Mouse (Mus musculus) erythroblast, adult 5-6 weeks (primary cell): ENCODE data around the gene Dennd4a. TPM values are rescaled to one million over a fixed set of nuclear protein-coding genes. Genes with fewer than 3 reads are reported as not detected.
A peak's percentile ranks its signal among the peaks of the same experiment; 100 is the strongest.

Experiments used
- ATAC-seq: replicated peaks from 2 replicates; pipeline ENCODE4 v1.8.0; 2016; ENCODE audit warnings: moderate number of reproducible peaks, mild to moderate bottlenecking, moderate TSS enrichment, inconsistent platforms; ENCODE audit not compliant: poor library complexity, low FRiP score, severe bottlenecking
- total RNA-seq, 2 experiments: library from RNA; stranded (forward) in 1 of 2; stranded (reverse) in 1 of 2; fragments of 150-400 nt in 1 of 2; fragments of 200-764, 138-1000 nt in 1 of 2; gene quantifications; 2 replicates each; pipeline versions ENCODE4 v1.2.3 to v1.2.4; 2015 to 2017; ENCODE audit warnings: low replicate concordance in 2 of 2

Gene Dennd4a
- total RNA-seq, 2 experiments from 2014 or later: 2,183 to 2,483 TPM

DNA sequence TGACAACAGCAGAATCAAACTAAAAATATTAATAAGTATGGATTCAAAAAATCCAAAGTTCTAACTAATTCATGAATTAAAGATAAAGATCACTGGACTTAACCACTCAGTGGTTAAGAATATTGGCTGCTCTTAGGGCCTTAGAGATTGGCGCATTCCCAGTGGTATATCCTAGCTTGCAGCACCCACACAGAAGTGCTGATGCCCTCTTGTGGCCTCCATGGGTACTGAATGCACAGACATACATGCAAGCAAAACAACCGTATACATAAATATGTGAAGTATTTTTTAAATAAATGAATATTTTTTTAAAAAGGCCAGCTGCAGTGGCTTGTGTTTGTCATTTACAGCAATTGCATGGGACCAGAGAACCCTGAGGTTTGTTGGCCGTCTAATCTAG is 92.2 kb downstream of the Dennd4a start:
- 0 out of 2 replicates have a peak, but pooled peaks have one; percentile 40 for ATAC-seq

DNA sequence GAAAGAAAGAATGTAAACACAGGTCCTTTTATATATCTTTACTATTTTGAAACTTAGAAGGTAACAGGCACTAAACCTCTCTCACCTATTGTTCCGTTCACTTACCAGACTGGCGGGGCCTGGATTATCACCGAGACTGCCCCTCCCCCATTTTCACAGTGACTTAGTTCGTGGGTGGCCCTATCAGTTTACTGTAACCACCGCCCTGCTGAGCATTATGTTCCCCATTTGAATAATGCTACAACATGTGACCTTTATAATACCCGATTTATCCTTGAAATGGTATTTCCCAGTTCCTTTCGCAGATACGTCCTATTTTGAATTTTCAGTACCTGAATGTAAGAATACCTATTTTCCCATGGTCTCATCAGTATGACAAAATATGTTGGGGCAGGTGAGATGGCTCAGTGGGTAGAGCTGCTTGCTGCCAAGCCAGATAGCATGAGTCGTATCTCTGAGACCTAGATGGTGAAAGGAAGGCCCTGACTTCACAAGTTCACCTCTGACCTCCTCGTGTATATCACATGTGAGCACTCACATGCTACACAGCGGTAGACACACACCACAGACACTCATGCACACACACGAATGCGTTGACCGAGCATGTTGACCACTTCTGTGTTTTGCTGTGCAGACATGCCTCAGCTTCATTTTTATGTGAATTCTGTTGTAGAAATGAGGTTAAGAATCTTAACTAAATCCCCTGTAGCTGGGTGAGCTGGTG is 93.9 kb downstream of the Dennd4a start:
- 0 out of 2 replicates have a peak, but pooled peaks have one; percentile 12 for ATAC-seq

DNA sequence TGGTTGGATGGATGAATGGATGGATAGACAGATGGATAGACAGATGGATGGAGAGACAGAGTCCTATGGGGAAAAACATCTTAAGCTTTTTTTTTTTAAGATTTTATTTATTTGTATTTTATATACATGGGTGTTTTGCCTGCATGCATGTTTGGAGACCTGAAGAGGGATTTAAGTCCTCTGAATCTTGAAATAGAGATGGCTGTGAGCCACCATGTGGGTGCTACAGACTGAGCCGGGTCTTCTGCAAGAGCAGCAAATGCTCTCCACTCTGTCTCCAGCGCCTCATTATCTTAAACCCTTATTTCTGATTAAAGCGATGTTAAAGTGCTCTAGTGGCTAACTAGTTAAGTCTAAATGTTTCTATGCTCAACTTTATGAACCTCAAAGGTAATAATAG is 96.3 kb downstream of the Dennd4a start:
- ATAC-seq: no peak

DNA sequence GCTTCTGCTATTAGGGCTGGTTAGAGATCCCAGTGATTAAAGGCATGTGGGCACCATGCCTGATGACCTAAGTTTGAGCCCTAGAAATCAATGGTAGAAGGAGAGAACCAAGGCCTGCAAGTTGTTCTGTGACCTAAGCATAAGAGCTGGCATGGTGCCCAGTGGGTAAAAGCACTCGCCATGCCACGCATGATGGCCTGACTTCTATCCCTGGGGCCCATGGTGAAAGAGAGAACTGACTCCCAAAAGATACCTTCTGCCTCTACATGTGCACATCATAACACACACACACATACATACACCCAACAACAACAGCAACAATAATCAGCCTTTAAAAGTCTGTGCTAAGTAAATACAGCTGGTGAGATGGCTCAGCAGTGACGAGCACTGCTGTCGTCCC is 102.3 kb downstream of the Dennd4a start:
- ATAC-seq: peak; percentile 7; the same call in 1 of the 2 replicates

DNA sequence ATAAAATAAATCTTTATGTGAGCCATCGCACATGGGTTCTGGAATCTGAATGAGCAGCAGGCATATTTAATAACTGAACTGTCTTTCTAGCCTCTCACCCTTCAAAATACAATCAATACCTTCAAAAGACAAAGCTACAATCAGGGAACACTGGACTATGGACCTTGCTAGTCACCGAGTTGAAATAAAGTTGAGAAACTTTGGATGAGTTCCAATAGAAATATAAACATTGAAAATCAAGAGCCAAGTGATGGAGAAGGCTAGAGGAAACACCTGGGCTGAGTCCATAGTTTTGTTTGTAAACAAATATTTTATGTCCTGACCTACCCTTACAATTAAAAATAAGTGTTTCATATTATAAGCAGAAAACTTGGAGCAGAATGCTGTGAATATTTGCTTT is 102.8 kb downstream of the Dennd4a start:
- no peak for ATAC-seq

GRCm38 (mm10) chr9:64914629-64915028 is 103.5 kb downstream of the Dennd4a start:
- ATAC-seq: no peak

DNA sequence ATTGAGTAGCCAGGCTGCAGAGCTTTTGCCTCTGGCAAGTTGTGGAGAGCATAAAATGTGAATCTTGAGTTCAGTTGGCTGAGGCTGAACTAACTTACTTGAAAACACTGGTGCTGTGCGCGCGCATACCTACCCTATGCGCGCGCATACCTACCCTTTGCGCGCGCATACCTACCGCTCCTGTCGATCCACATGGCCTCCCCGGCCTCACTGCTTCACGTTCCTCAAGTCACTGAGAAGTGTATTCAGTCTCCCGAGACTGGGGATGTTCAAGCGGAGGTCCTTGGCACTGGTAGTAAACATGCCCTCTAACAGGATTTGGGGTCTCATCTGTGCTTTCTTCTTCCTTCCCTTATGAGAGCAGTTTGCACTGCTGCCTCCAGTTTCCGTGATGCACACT is 107.4 kb downstream of the Dennd4a start:
- no peak for ATAC-seq

GRCm38 (mm10) chr9:64925771-64926170 is 114.6 kb downstream of the Dennd4a start:
- no peak for ATAC-seq

- peak; percentile 32 for ATAC-seq
Measured at GRCm38 (mm10) chr9:64926201-64926991, 115.3 kb downstream of the Dennd4a start.

DNA sequence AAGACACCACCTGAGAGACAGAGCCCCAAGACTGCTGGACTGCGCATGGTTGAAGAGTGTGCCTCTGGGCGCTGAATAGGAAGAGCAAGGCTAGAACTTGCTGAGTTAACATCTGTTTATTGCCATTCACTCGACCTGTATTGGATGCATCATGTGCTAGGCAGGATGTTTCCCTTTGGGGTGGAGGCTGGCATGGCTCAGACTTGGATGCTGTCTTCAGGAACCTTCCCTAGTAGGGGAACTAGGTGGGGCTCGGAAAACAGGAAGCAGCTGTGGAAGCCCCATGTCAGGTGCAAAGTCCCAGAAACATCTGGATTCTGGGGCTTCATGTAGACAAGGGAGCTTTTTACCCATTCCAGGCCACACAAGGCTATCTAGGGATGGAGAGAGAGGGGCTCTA is 119.1 kb downstream of the Dennd4a start:
- no peak for ATAC-seq

DNA sequence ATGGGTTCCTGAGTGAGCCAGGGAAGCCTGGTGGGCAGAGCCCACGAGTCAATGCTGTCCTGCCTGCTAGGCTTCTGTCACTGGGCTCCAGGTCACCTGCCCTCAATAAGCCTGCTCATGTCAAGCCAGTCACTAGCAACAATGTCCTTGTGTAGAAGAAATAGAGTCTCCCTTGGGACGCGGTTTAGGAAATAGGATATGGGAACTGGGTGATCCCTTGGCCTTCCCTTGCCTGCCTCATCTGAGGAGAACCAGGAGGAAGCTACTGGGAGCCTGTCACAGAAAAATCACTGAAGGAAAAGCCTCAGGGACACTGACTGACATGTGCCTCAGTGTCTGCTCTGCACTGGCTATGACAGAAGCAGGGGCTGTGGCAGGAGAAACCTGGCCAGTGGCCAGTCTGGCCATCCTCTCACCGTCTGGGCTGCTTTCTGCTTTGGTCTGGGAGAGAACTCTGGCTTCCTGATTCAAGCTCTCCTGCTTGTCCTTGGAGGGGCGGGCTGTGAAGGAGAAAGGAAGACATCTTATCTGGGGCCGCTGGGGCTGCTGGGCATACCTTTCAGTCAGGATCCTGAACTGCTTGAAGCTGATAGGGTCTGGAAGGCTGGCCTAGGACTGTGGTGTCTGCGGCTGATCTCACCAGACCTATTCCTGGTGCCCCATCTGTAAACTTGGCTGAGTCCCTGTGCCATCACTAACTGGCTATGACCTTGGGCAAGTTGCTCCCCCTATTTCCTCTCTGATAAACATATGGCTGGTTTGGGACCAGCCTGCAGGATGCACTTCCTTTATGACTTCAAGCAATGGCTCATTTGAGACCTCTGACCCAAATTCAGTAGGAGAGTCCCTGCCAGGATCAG is 120.8 kb downstream of the Dennd4a start:
- no peak for ATAC-seq

DNA sequence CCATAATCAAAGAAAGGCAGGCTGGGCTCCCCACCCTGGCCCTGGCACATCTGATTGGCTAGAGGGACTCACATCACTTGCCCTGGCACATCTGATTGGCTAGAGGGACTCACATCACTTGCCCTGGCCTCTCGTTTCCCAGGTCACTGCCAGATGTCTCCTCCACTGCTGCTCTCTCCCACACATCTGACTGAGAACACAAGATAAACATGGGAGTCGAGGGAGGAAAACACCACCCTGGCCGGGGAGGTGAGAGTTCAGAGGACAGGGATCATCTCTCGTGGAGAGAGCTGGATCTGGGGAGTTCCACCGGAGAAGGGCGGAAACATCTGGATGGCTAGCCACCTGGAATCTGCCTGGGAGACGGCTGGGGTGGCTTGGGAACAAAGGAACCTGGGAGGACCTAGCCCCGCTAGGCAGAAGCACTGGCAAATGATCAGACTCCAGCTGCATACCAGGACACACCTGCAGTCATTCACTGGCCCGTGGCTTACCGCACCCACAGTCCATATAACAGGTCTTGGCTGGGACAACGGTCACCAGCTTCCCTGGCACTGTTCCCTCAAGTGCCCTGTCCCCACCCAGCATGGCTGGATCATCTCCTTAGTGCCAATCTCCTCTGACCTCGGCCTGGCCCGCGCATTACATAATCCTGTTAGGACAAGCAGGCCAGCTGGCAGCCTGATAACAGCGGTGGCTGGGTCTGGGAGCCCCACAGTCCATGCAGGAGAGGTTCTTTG is 123.0 kb downstream of the Dennd4a start:
- no peak; the same call in 1 of the 2 replicates for ATAC-seq

GRCm38 (mm10) chr9:64936508-64936907 is 125.4 kb downstream of the Dennd4a start:
- ATAC-seq: peak; percentile 73

- no peak for ATAC-seq
Measured at GRCm38 (mm10) chr9:64937491-64937890, 126.4 kb downstream of the Dennd4a start.

GRCm38 (mm10) chr9:64938535-64938934 is 127.4 kb downstream of the Dennd4a start:
- ATAC-seq: no peak

GRCm38 (mm10) chr9:64939281-64939680 is 128.1 kb downstream of the Dennd4a start:
- no peak for ATAC-seq

GRCm38 (mm10) chr9:64939790-64940189 is 128.7 kb downstream of the Dennd4a start:
- ATAC-seq: no peak

GRCm38 (mm10) chr9:64940731-64941346 is 129.7 kb downstream of the Dennd4a start:
- no peak for ATAC-seq

DNA sequence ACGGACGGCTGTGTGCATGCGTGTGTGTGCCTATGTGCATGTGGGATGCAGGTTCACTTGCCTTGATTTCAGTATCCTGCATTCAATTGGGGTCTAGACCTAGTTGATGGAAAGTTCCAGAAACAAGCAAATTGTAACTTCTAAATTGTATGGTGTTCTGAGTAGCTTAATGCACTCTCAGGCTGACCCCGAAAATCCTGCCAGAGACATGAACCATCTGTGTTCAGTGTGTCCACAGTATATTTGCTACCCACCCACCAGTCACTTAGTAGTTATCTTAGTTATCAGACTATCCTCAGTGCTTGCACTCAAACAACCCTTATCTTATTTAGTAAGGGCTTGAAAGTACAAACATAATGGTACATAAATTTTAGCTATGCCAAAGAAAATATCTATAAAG is 130.5 kb downstream of the Dennd4a start:
- ATAC-seq: no peak
